Mouse (Mus musculus) layer of hippocampus, adult 6 months (tissue): ENCODE measurements around the gene Chst11. TPM values are rescaled to one million over a fixed set of nuclear protein-coding genes. Genes with fewer than 3 reads are reported as not detected.

Experiments used
- long read RNA-seq, 2 experiments: library from polyadenylated mRNA; unstranded; transcript quantifications; one replicate each; pipeline ENCODE4 v2.0.0; 2019 to 2020
- polyA plus RNA-seq: library from polyadenylated mRNA; unstranded; fragments of <200 nt; fragmentation: Nextera tagmentation; gene quantifications from 2 replicates; pipeline ENCODE4 v1.2.3, GENCODE M21; 2021

The Chst11 gene
- polyA plus RNA-seq, result 5.4 TPM in 2 replicates
- long read RNA-seq, experiment 1, partial matches to known transcripts, result 0 of 21 reads
- long read RNA-seq, experiment 1, other reads (novel, unspliced or antisense), result 21 of 21 reads
- long read RNA-seq, experiment 2, partial matches to known transcripts, result 0 of 35 reads
- long read RNA-seq, experiment 2, other reads (novel, unspliced or antisense), result 35 of 35 reads

GRCm38 (mm10) chr10:82984950-82985699 lies at the start of gene Chst11:
Chst11 (plus strand) TSS chr10:82985498.

Other genes with a start within 250 kb of the Chst11 start
- gene Nfyb, start 221.4 kb upstream of the Chst11 start, polyA plus RNA-seq, result 19.3 and 23.1 TPM in 2 replicates
- 22.2 and 22.9 TPM in 2 replicates for gene Txnrd1, start 151.5 kb upstream of the Chst11 start, polyA plus RNA-seq
- not detected in 2 replicates for gene Eid3, start 118.9 kb upstream of the Chst11 start, polyA plus RNA-seq